Mouse (Mus musculus) C2C12 (cell line): ENCODE measurements around the gene Adgrb3.

Experiments
- CEBPB ChIP-seq: IDR thresholded peaks from one replicate; pipeline ENCODE4 v1.6.1; 2011; ENCODE audit warnings: low read depth, mild to moderate bottlenecking, control low read depth, moderate library complexity
- CTCF ChIP-seq: IDR thresholded peaks from one replicate; pipeline ENCODE4 v1.5.1; 2011; ENCODE audit not compliant: control insufficient read depth, insufficient read depth, insufficient read length
- MAX ChIP-seq: IDR thresholded peaks from one replicate; pipeline ENCODE4 v1.6.1; 2011; ENCODE audit warnings: mild to moderate bottlenecking, control low read depth
- MYOD1 ChIP-seq: IDR thresholded peaks from one replicate; pipeline ENCODE4 v1.6.1; 2011; ENCODE audit warnings: low read depth; ENCODE audit not compliant: control insufficient read depth, insufficient read length
- MYOG ChIP-seq: IDR thresholded peaks from one replicate; pipeline ENCODE4 v1.6.1; 2011; ENCODE audit not compliant: control insufficient read depth, insufficient read length; ENCODE audit errors: extremely low read depth
- USF1 ChIP-seq: IDR thresholded peaks from one replicate; pipeline ENCODE4 v1.6.1; 2011; ENCODE audit warnings: low read depth, mild to moderate bottlenecking, control low read depth, moderate library complexity

DNA sequence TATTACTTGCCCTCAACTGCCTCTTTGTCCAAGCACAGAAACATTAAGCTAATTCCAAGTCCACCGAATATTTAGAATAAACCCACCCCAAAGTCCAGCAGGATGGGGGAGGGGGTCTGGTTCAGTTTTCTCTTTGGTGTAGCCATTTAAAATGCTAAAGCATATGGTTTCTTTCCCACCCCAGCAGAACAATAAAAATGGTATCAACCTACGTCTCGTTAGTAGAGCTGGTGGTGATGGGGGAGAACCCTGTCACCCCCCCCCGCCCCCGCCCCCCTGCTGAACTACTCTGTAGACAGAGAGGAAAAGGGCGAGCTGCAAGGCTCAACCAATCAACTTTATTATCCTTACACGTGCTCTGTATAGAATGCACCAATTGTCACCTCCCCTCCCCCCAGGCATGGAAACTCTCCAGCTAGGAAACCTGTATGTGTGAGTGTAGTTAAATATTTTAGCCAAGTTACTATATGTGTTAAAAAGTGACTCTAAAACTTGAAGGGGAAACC is 600.2 kb downstream of the Adgrb3 start:
- TF ChIP-seq CTCF (no peak), MAX (no peak), USF1 (no peak), CEBPB (no peak), MYOG (no peak), MYOD1 (no peak)
